Mouse (Mus musculus) midbrain, embryonic 15.5 days (tissue): Measurements from ENCODE around the gene Mob3a. TPM values are rescaled to one million over a fixed set of nuclear protein-coding genes. Genes with fewer than 3 reads are reported as not detected.
"Not testable (repeated sequence)": the region's sequence is repeated elsewhere in the genome, so short reads cannot be mapped to it uniquely, and the experiment has no call there.

Experiments
- ATAC-seq: fragments of 200-750 bp; cut with Nextera tagmentation; replicated peaks from 2 replicates; pipeline ENCODE4 v1.8.0; 2017; ENCODE audit warnings: moderate TSS enrichment
- H3K27ac ChIP-seq: fragments of 300-500 bp; sonication (generic); 2 replicates; pipeline ENCODE4 v1.5.1; 2015; ENCODE audit warnings: mild to moderate bottlenecking, inconsistent platforms
- H3K27me3 ChIP-seq: fragments of 300-500 bp; sonication (generic); replicated peaks from 2 replicates; pipeline ENCODE4 v1.6.1; 2015; ENCODE audit warnings: inconsistent platforms
- H3K36me3 ChIP-seq: fragments of 300-500 bp; sonication (generic); replicated peaks from 2 replicates; pipeline ENCODE4 v1.6.1; 2015; ENCODE audit warnings: inconsistent platforms
- H3K4me1 ChIP-seq: fragments of 300-500 bp; sonication (generic); 2 replicates; pipeline ENCODE4 v1.6.1; 2015; ENCODE audit warnings: inconsistent platforms
- H3K4me2 ChIP-seq: fragments of 300-500 bp; sonication (generic); 2 replicates; pipeline ENCODE4 v1.6.1; 2015; ENCODE audit warnings: inconsistent platforms, mild to moderate bottlenecking, moderate library complexity
- H3K4me3 ChIP-seq: fragments of 300-500 bp; sonication (generic); 2 replicates; pipeline ENCODE4 v1.5.1; 2015; ENCODE audit warnings: mild to moderate bottlenecking, inconsistent platforms
- H3K9ac ChIP-seq: fragments of 300-500 bp; sonication (generic); 2 replicates; pipeline ENCODE4 v1.6.1; 2015; ENCODE audit warnings: mild to moderate bottlenecking, inconsistent platforms
- H3K9me3 ChIP-seq: fragments of 300-500 bp; sonication (generic); 2 replicates; pipeline ENCODE4 v1.6.1; 2016; ENCODE audit warnings: inconsistent platforms
- WGBS: fragments of 180-500 bp; shearing (Covaris S2); methylation state at CpG from one replicate; pipeline ENCODE4 v1.1.7; 2015; ENCODE audit warnings: mixed read lengths; 5-methylcytosine and 5-hydroxymethylcytosine counted together
- polyA plus RNA-seq: library from polyadenylated mRNA; unstranded; fragments of >200 nt; fragmentation: Nextera tagmentation; extraction: Ambion mirVana; gene quantifications from 2 replicates; pipeline ENCODE4 v1.2.1, GENCODE M21; 2015

Gene Mob3a
- polyA plus RNA-seq, 1 experiment from 2014 or later, result 63.4 TPM

DNA sequence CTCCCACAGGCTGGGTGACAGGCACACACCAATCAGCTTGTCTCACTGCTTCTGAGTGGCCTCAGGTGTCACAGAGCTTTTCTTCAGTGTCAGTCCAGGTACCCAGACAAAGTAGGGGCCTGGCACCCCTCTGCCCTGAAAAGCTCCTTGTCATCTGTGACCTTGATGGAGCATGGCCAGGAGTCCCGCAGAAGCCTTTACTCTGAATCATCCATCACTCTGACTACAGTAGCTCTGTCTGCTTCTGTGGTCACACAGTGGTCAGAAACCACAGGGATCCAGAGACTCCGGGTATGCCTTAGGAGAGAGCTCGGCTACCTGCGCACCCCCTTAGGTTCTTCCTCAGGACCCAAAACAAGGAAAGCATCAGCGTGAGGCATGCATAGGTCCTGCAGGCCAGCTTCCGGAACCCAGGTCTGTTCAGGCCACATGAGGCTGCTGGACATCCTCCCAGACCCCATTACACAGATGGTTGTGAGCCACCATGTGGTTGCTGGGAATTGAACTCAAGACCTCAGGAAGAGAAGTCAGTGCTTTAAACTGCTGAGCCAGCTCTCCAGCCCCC lies 48.5 kb downstream of the Mob3a start:
- no peaks in the 10 kb centered on the region for H3K36me3 ChIP-seq
- H3K4me1 ChIP-seq, result peaks cover 31% of the 10 kb centered on the region
- H3K4me3 ChIP-seq, result no peak overlapping the region
- H3K27ac ChIP-seq, result no peak overlapping the region
- H3K4me2 ChIP-seq, result no peak overlapping the region
- no peaks in the 10 kb centered on the region for H3K9me3 ChIP-seq
- no peaks in the 10 kb centered on the region for H3K27me3 ChIP-seq
- 90% methylated on average over 6 of the region's 6 CpGs for WGBS
- H3K9ac ChIP-seq, result no peak overlapping the region
- no peak for ATAC-seq

GRCm38 (mm10) chr10:80650392-80650791 lies 51.4 kb downstream of the Mob3a start:
- peaks cover 11% of the 10 kb centered on the region for H3K36me3 ChIP-seq
- H3K9ac ChIP-seq, result no peak overlapping the region
- no peaks in the 10 kb centered on the region for H3K27me3 ChIP-seq
- no peak overlapping the region for H3K4me2 ChIP-seq
- no peak overlapping the region for H3K4me3 ChIP-seq
- 95% methylated on average over 10 of the region's 10 CpGs for WGBS
- no peak overlapping the region for H3K27ac ChIP-seq
- peaks cover 21% of the 10 kb centered on the region for H3K4me1 ChIP-seq
- H3K9me3 ChIP-seq, result no peaks in the 10 kb centered on the region
- ATAC-seq, result no peak

- not testable (repeated sequence) for ATAC-seq, H3K27me3 ChIP-seq, H3K4me3 ChIP-seq, H3K27ac ChIP-seq, H3K9ac ChIP-seq, H3K9me3 ChIP-seq, H3K4me2 ChIP-seq
- 91% methylated on average over 6 of the region's 6 CpGs for WGBS
- peaks cover 15% of the 10 kb centered on the region for H3K36me3 ChIP-seq
- H3K4me1 ChIP-seq, result peaks cover 16% of the 10 kb centered on the region
Measured at GRCm38 (mm10) chr10:80649910-80650309, 51.9 kb downstream of the Mob3a start.

- 94% methylated on average over 10 of the region's 10 CpGs for WGBS
- Histone ChIP-seq H3K4me3 (no peak overlapping the region), H3K4me1 (no peaks in the 10 kb centered on the region), H3K9me3 (no peaks in the 10 kb centered on the region), H3K27ac (no peak overlapping the region), H3K4me2 (no peak overlapping the region), H3K9ac (no peak overlapping the region), H3K36me3 (peaks cover 43% of the 10 kb centered on the region), H3K27me3 (no peaks in the 10 kb centered on the region)
- ATAC-seq, result no peak
Measured at GRCm38 (mm10) chr10:80646936-80647335, 54.8 kb downstream of the Mob3a start.

DNA sequence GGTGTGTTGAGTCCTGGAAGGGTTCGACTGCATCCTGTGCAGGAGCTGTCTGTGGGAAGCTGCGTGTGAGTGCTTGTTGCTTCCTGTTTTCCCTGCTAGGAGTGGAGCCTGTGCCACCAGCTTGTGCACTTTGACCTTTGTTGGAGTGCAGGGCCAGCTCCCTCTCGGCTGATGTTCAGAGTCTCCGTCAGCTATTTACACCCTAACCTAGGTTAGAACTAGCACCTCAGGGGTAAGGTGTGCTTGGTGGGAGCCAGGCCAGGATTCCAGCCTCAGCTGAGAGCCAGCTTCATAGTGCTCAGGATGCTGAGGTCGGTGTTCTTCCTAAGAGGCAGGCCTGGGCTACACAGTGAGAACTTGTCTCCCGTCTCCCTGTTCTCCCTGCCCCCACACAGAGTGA lies 66.4 kb downstream of the Mob3a start:
- Histone ChIP-seq H3K27me3 (no peaks in the 10 kb centered on the region), H3K36me3 (peaks cover 53% of the 10 kb centered on the region), H3K4me1 (no peaks in the 10 kb centered on the region), H3K27ac (no peak overlapping the region), H3K9ac (no peak overlapping the region), H3K4me2 (no peak overlapping the region), H3K4me3 (no peak overlapping the region), H3K9me3 (no peaks in the 10 kb centered on the region)
- WGBS, result 92% methylated on average over 6 of the region's 6 CpGs
- no peak for ATAC-seq

Other genes starting within 250 kb of the Mob3a start
- gene Onecut3, start 207.1 kb downstream of the Mob3a start, polyA plus RNA-seq, result 1.9 and 2.6 TPM in 2 replicates
- gene Atp8b3, start 162.9 kb downstream of the Mob3a start, polyA plus RNA-seq, result 0.90 and 1.2 TPM in 2 replicates
- 33.9 and 35.0 TPM in 2 replicates for gene Rexo1, start 140.4 kb downstream of the Mob3a start, polyA plus RNA-seq
- gene Klf16, start 124.7 kb downstream of the Mob3a start, polyA plus RNA-seq, result 6.0 and 6.3 TPM in 2 replicates
- gene Abhd17a, start 111.6 kb downstream of the Mob3a start, polyA plus RNA-seq, result 126 and 152 TPM in 2 replicates
- gene Scamp4, start 99.1 kb downstream of the Mob3a start, polyA plus RNA-seq, result 65.0 and 66.2 TPM in 2 replicates
- 6.0 and 6.9 TPM in 2 replicates for gene Adat3, start 99.1 kb downstream of the Mob3a start, polyA plus RNA-seq
- gene Gm49322, start 96.0 kb downstream of the Mob3a start, polyA plus RNA-seq, result 4.6 and 5.0 TPM in 2 replicates
- 107 and 123 TPM in 2 replicates for gene Csnk1g2, start 79.1 kb downstream of the Mob3a start, polyA plus RNA-seq
- gene Btbd2, start 44.9 kb downstream of the Mob3a start, polyA plus RNA-seq, result 85.9 and 90.4 TPM in 2 replicates
- gene Mknk2, start 23.9 kb downstream of the Mob3a start, polyA plus RNA-seq, result 61.5 and 66.6 TPM in 2 replicates
- gene Izumo4, start 207 bp upstream of the Mob3a start, polyA plus RNA-seq, result 42.9 and 50.9 TPM in 2 replicates
- gene Ap3d1, start 40.3 kb upstream of the Mob3a start, polyA plus RNA-seq, result 117 and 122 TPM in 2 replicates
- 21.0 and 25.9 TPM in 2 replicates for gene Dot1l, start 53.2 kb upstream of the Mob3a start, polyA plus RNA-seq
- 60.3 and 62.6 TPM in 2 replicates for gene Sf3a2, start 96.2 kb upstream of the Mob3a start, polyA plus RNA-seq
- gene Plekhj1, start 96.6 kb upstream of the Mob3a start, polyA plus RNA-seq, result 130 and 147 TPM in 2 replicates
- 0.10 TPM in 2 replicates for gene Amh, start 103.3 kb upstream of the Mob3a start, polyA plus RNA-seq
- gene Jsrp1, start 111.5 kb upstream of the Mob3a start, polyA plus RNA-seq, result 0.59 and 1.0 TPM in 2 replicates
- 1,243 and 1,388 TPM in 2 replicates for gene Oaz1, start 124.7 kb upstream of the Mob3a start, polyA plus RNA-seq
- gene Lingo3, start 142.1 kb upstream of the Mob3a start, polyA plus RNA-seq, result 10.4 and 11.7 TPM in 2 replicates
- gene Lsm7, start 153.2 kb upstream of the Mob3a start, polyA plus RNA-seq, result 214 and 222 TPM in 2 replicates
- gene Sppl2b, start 153.3 kb upstream of the Mob3a start, polyA plus RNA-seq, result 85.5 and 89.5 TPM in 2 replicates
- gene Tmprss9, start 169.9 kb upstream of the Mob3a start, polyA plus RNA-seq, result 0.23 and 0.41 TPM in 2 replicates
- 318 and 330 TPM in 2 replicates for gene Timm13, start 199.0 kb upstream of the Mob3a start, polyA plus RNA-seq
- 46.9 and 48.9 TPM in 2 replicates for gene Lmnb2, start 216.3 kb upstream of the Mob3a start, polyA plus RNA-seq
- 5.5 and 8.2 TPM in 2 replicates for gene Gadd45b, start 228.1 kb upstream of the Mob3a start, polyA plus RNA-seq